Comparison of ENCODE assay signal across 8 mouse cellular contexts in the genomic region with DNA sequence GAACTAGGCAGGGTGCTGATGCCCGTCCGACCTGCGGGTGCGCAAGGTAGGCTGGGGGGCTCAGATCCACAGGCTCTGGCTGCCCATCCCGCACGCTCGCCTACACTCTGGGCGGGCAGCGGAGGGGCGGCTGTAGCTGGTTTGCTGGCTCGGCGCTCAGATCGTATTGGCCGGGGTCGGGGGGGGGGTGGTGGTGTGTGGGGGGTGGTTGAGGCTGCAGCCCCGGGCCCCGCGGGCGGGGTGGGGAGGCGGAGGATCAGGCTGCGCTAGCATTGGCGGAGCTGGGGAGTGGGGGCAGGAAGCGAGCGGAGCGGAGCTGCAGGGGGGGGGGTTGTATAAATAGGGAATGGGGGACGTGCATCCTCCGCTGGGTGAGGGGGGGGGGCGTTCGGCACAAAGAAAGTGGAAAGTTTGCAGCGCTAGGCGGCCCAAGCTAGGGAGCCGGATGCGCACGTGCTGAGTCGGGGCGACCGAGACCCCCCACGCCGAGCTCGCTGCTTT. TPM values are rescaled to one million over a fixed set of nuclear protein-coding genes. Genes with fewer than 3 reads are reported as not detected.
DNase-seq lines count a peak whose midpoint lies in the region; ATAC-seq and TF ChIP-seq lines count a peak whose summit lies in the region.

No protein-coding gene starts in this region.

- peak overlapping the region; percentile 82 for H3K4me3 ChIP-seq in ES-Bruce4 (ENCODE audit: low read depth, low read length)
- peak overlapping the region; percentile 75 for H3K4me3 ChIP-seq in forebrain, embryonic 15.5 days
- peak overlapping the region; percentile 95 for H3K4me3 ChIP-seq in hindbrain, embryonic 10.5 days

- peak overlapping the region; percentile 84 for H3K27ac ChIP-seq in ES-Bruce4 (ENCODE audit: insufficient read depth, low read length)
- H3K27ac ChIP-seq in forebrain, embryonic 15.5 days (replicated peaks): peak overlapping the region; percentile 100
- peak overlapping the region; percentile 100 for H3K27ac ChIP-seq in hindbrain, embryonic 10.5 days

- peak; percentile 8; the same call in 1 of the 2 replicates for TF ChIP-seq EP300 in ES-Bruce4 (IDR thresholded peaks at IDR 0.05; ENCODE audit: insufficient read depth, low read depth, low read length)

- peak; percentile 50 for TF ChIP-seq POLR2A in ES-Bruce4 (IDR thresholded peaks at IDR 0.05; ENCODE audit: insufficient read depth, low read length)
- TF ChIP-seq POLR2A in brain, embryonic 14.5 days (IDR thresholded peaks at IDR 0.05; ENCODE audit: borderline replicate concordance, extremely low read depth, insufficient read depth, insufficient read length, poor library complexity, severe bottlenecking): peak; percentile 75; the same call in 1 of the 2 replicates

- no peaks in the 10 kb centered on the region for H3K27me3 ChIP-seq in ES-Bruce4 (ENCODE audit: control insufficient read depth, insufficient read depth, low read length, poor library complexity, severe bottlenecking)
- H3K27me3 ChIP-seq in forebrain, embryonic 15.5 days: no peaks in the 10 kb centered on the region
- H3K27me3 ChIP-seq in hindbrain, embryonic 10.5 days (ENCODE audit: insufficient read depth, poor library complexity, severe bottlenecking): no peaks in the 10 kb centered on the region

- H3K4me1 ChIP-seq in ES-Bruce4 (ENCODE audit: control insufficient read depth, insufficient read depth, low read length): no peaks in the 10 kb centered on the region
- peaks cover 33% of the 10 kb centered on the region for H3K4me1 ChIP-seq in forebrain, embryonic 15.5 days
- peaks cover 39% of the 10 kb centered on the region for H3K4me1 ChIP-seq in hindbrain, embryonic 10.5 days (replicated peaks)

- H3K9me3 ChIP-seq in ES-Bruce4 (replicated peaks; ENCODE audit: control insufficient read depth, insufficient read depth, low read length, poor library complexity, severe bottlenecking): no peaks in the 10 kb centered on the region
- H3K9me3 ChIP-seq in forebrain, embryonic 15.5 days: no peaks in the 10 kb centered on the region
- H3K9me3 ChIP-seq in hindbrain, embryonic 10.5 days: 0 out of 2 replicates have a peak, but pooled peaks cover 3% of the 10 kb centered on the region

- DNase-seq in brain, embryonic 14.5 days (ENCODE audit: low read depth): peak; percentile 98
- DNase-seq in hindbrain, embryonic 10.5 days (ENCODE audit: low spot score): peak; percentile 95
- DNase-seq in layer of hippocampus, postnatal 14 days (ENCODE audit: low spot score in 2 of 2): peak; percentile 74 to 85
- peak; percentile 93 for DNase-seq in lung, postnatal 10 days
- DNase-seq in retina, adult 2 months (ENCODE audit: low read depth, low spot score): peak; percentile 68
- peak; percentile 74 for DNase-seq in urinary bladder, postnatal 14 days (ENCODE audit: low spot score)

- peak overlapping the region; percentile 94 for H3K9ac ChIP-seq in ES-Bruce4 (ENCODE audit: low read depth, poor library complexity, severe bottlenecking)
- peak overlapping the region; percentile 99 for H3K9ac ChIP-seq in forebrain, embryonic 15.5 days (replicated peaks)

- H3K36me3 ChIP-seq in ES-Bruce4 (ENCODE audit: control insufficient read depth, insufficient read depth, low read length, poor library complexity, severe bottlenecking): peaks cover 9% of the 10 kb centered on the region
- peaks cover 6% of the 10 kb centered on the region for H3K36me3 ChIP-seq in forebrain, embryonic 15.5 days
- peaks cover 32% of the 10 kb centered on the region for H3K36me3 ChIP-seq in hindbrain, embryonic 10.5 days

- H3K4me2 ChIP-seq in forebrain, embryonic 15.5 days (replicated peaks): peak overlapping the region; percentile 93

- no peak for TF ChIP-seq CTCF in ES-Bruce4 (IDR thresholded peaks at IDR 0.05; ENCODE audit: low read depth, low read length)
- no peak for TF ChIP-seq CTCF in brain, embryonic 14.5 days (IDR thresholded peaks at IDR 0.05; ENCODE audit: borderline replicate concordance, extremely low read depth, insufficient read depth, insufficient read length)

- WGBS in forebrain, embryonic 15.5 days: under 1% methylated on average over 35 of the region's 40 CpGs
- 2% methylated on average over 39 of the region's 40 CpGs for WGBS in hindbrain, embryonic 10.5 days

- ATAC-seq in forebrain, embryonic 15.5 days (replicated peaks): peak; percentile 78

RNA-seq across cellular contexts. Expression of a gene that starts 0.7 kb away (rescaled TPM):
- 55.6 and 62.5 TPM in 2 replicates for polyA plus RNA-seq in ES-Bruce4 (2011; ENCODE audit: insufficient read depth, insufficient read length, low read depth, missing spikeins)
- polyA plus RNA-seq in brain, embryonic 14.5 days (2012; rRNA removed): 96.7 and 102 TPM in 2 replicates
- 63.5 and 66.2 TPM in 2 replicates for polyA plus RNA-seq in forebrain, embryonic 15.5 days (2015; fragmentation: Nextera tagmentation; extraction: Ambion mirVana)
- 106 and 116 TPM in 2 replicates for polyA plus RNA-seq in hindbrain, embryonic 10.5 days (2016; fragmentation: Nextera tagmentation; extraction: Ambion mirVana)
- 10 to 100 TPM; 50.3 to 50.4 TPM for total RNA-seq in layer of hippocampus, postnatal 14 days (2021)

RNA-seq across cellular contexts. Expression of a gene that starts 23.1 kb away (rescaled TPM):
- polyA plus RNA-seq in ES-Bruce4 (2011; ENCODE audit: insufficient read depth, insufficient read length, low read depth, missing spikeins): 148 and 170 TPM in 2 replicates
- 85.8 and 96.3 TPM in 2 replicates for polyA plus RNA-seq in brain, embryonic 14.5 days (2012; rRNA removed)
- 249 and 257 TPM in 2 replicates for polyA plus RNA-seq in forebrain, embryonic 15.5 days (2015; fragmentation: Nextera tagmentation; extraction: Ambion mirVana)
- polyA plus RNA-seq in hindbrain, embryonic 10.5 days (2016; fragmentation: Nextera tagmentation; extraction: Ambion mirVana): 317 and 322 TPM in 2 replicates
- 100 to 1,000 TPM in 1 of 2 experiments, 10 to 100 TPM in 1; 89.8 to 103 TPM for total RNA-seq in layer of hippocampus, postnatal 14 days (2021)

RNA-seq across cellular contexts. Expression of a gene that starts 40.8 kb away (rescaled TPM):
- polyA plus RNA-seq in ES-Bruce4 (2011; ENCODE audit: insufficient read depth, insufficient read length, low read depth, missing spikeins): 17.0 TPM in 2 replicates
- polyA plus RNA-seq in brain, embryonic 14.5 days (2012; rRNA removed): 17.0 and 24.6 TPM in 2 replicates
- polyA plus RNA-seq in forebrain, embryonic 15.5 days (2015; fragmentation: Nextera tagmentation; extraction: Ambion mirVana): 34.4 and 36.6 TPM in 2 replicates
- 9.3 and 9.4 TPM in 2 replicates for polyA plus RNA-seq in hindbrain, embryonic 10.5 days (2016; fragmentation: Nextera tagmentation; extraction: Ambion mirVana)
- total RNA-seq in layer of hippocampus, postnatal 14 days (2021): 10 to 100 TPM; 29.5 to 35.1 TPM

Comparison
In these comparisons a context has a peak if more than half of its experiments do, and no peak if none do; other contexts are left out.
1. Peak in every context shown above with its lines: DNase-seq, ATAC-seq, H3K4me3 ChIP-seq and H3K27ac ChIP-seq.